Mouse (Mus musculus) small intestine, adult 2 months (tissue): ENCODE results near the gene Elovl7. TPM values are rescaled to one million over a fixed set of nuclear protein-coding genes. Genes with fewer than 3 reads are reported as not detected.

ENCODE experiments used
- H3K27ac ChIP-seq: fragments of 200-500 bp; 2 replicates; pipeline ENCODE4 v1.5.1; 2012; ENCODE audit warnings: low read depth, low read length, control low read depth, inconsistent platforms; ENCODE audit not compliant: insufficient read depth
- H3K27me3 ChIP-seq: fragments of 200-500 bp; 2 replicates; pipeline ENCODE4 v1.6.1; 2012; ENCODE audit warnings: mild to moderate bottlenecking, moderate library complexity, low read length, inconsistent platforms; ENCODE audit not compliant: control insufficient read depth, insufficient read depth
- H3K36me3 ChIP-seq: fragments of 200-500 bp; 2 replicates; pipeline ENCODE4 v1.6.1; 2012; ENCODE audit warnings: mild to moderate bottlenecking, low read length, control low read depth, inconsistent platforms; ENCODE audit not compliant: control insufficient read depth, insufficient read depth
- H3K4me1 ChIP-seq: fragments of 200-500 bp; 2 replicates; pipeline ENCODE4 v1.6.1; 2012; ENCODE audit warnings: low read length, inconsistent platforms, mixed read lengths; ENCODE audit not compliant: control insufficient read depth, insufficient read depth, insufficient read length
- H3K4me3 ChIP-seq: fragments of 200-500 bp; 2 replicates; pipeline ENCODE4 v1.5.1; 2012; ENCODE audit warnings: low read depth, mild to moderate bottlenecking, control low read depth, inconsistent platforms, low read length, moderate library complexity
- CTCF ChIP-seq: fragments of 200-500 bp; IDR thresholded peaks from 2 replicates; pipeline ENCODE4 v1.5.1; 2012; ENCODE audit warnings: low read depth, mild to moderate bottlenecking, control low read depth, inconsistent platforms, low read length, moderate library complexity, mixed read lengths; ENCODE audit not compliant: insufficient replicate concordance, insufficient read length; ENCODE audit errors: extremely low read depth
- POLR2A ChIP-seq: fragments of 200-500 bp; IDR thresholded peaks from 2 replicates; pipeline ENCODE4 v1.6.1; 2012; ENCODE audit warnings: low read depth, mild to moderate bottlenecking, control low read depth, inconsistent platforms, low read length, moderate library complexity
- WGBS: fragments of 180-500 bp; shearing (Covaris S2); methylation state at CpG from one replicate; pipeline ENCODE4 v1.1.7; 2018; 5-methylcytosine and 5-hydroxymethylcytosine counted together
- polyA plus RNA-seq: library from polyadenylated mRNA; depleted of rRNA; stranded (reverse); fragments of >200 nt; gene quantifications from 2 replicates; pipeline ENCODE4 v1.2.3, GENCODE M21; 2012; rRNA removed

Elovl7 gene
- polyA plus RNA-seq, 1 experiment = 3.7 TPM

- Histone ChIP-seq H3K27ac (no peak overlapping the region), H3K4me1 (peaks cover 4% of the 10 kb centered on the region; the same call in 1 of the 2 replicates), H3K27me3 (no peaks in the 10 kb centered on the region), H3K4me3 (no peak overlapping the region), H3K36me3 (peaks cover 1% of the 10 kb centered on the region; the same call in 1 of the 2 replicates)
- 75% methylated on average over 5 of the region's 5 CpGs for WGBS
- TF ChIP-seq POLR2A (no peak), CTCF (no peak)
Measured at GRCm38 (mm10) chr13:108325871-108326270, 111.7 kb downstream of the Elovl7 start.

GRCm38 (mm10) chr13:108326351-108326750 lies 112.1 kb downstream of the Elovl7 start:
- no peak overlapping the region for H3K27ac ChIP-seq
- 78% methylated on average over 10 of the region's 10 CpGs for WGBS
- H3K4me3 ChIP-seq = no peak overlapping the region
- TF ChIP-seq CTCF (no peak), POLR2A (no peak)
- H3K27me3 ChIP-seq = no peaks in the 10 kb centered on the region
- H3K4me1 ChIP-seq = peaks cover 4% of the 10 kb centered on the region; the same call in 1 of the 2 replicates
- peaks cover 1% of the 10 kb centered on the region; the same call in 1 of the 2 replicates for H3K36me3 ChIP-seq

GRCm38 (mm10) chr13:108327047-108327446 lies 112.8 kb downstream of the Elovl7 start:
- Histone ChIP-seq H3K27ac (no peak overlapping the region), H3K4me1 (peaks cover 4% of the 10 kb centered on the region; the same call in 1 of the 2 replicates), H3K27me3 (no peaks in the 10 kb centered on the region), H3K4me3 (no peak overlapping the region), H3K36me3 (peaks cover 1% of the 10 kb centered on the region; the same call in 1 of the 2 replicates)
- WGBS = 69% methylated on average over 7 of the region's 7 CpGs
- no peak for TF ChIP-seq POLR2A
- TF ChIP-seq CTCF = no peak

GRCm38 (mm10) chr13:108328406-108329180 lies 114.4 kb downstream of the Elovl7 start:
- no peak overlapping the region for H3K27ac ChIP-seq
- TF ChIP-seq POLR2A (no peak), CTCF (no peak)
- no peak overlapping the region for H3K4me3 ChIP-seq
- 92% methylated on average over 21 of the region's 21 CpGs for WGBS
- H3K4me1 ChIP-seq = peaks cover 4% of the 10 kb centered on the region; the same call in 1 of the 2 replicates
- H3K36me3 ChIP-seq = peaks cover 1% of the 10 kb centered on the region; the same call in 1 of the 2 replicates
- no peaks in the 10 kb centered on the region for H3K27me3 ChIP-seq

- TF ChIP-seq POLR2A (no peak), CTCF (no peak)
- H3K36me3 ChIP-seq = no peaks in the 10 kb centered on the region
- H3K27ac ChIP-seq = no peak overlapping the region
- WGBS = 57% methylated on average over 3 of the region's 3 CpGs
- no peaks in the 10 kb centered on the region for H3K27me3 ChIP-seq
- peaks cover 4% of the 10 kb centered on the region; the same call in 1 of the 2 replicates for H3K4me1 ChIP-seq
- H3K4me3 ChIP-seq = no peak overlapping the region
Measured at GRCm38 (mm10) chr13:108329693-108330092, 115.5 kb downstream of the Elovl7 start.

Other genes with a start within 250 kb of the Elovl7 start
- gene Smim15, start 170.0 kb upstream of the Elovl7 start, polyA plus RNA-seq = 1.7 and 3.3 TPM in 2 replicates
- 0.84 and 0.94 TPM in 2 replicates for gene Ndufaf2, start 55.8 kb upstream of the Elovl7 start, polyA plus RNA-seq
- gene Ercc8, start 55.7 kb upstream of the Elovl7 start, polyA plus RNA-seq = 3.2 and 5.0 TPM in 2 replicates
- gene Depdc1b, start 101.9 kb downstream of the Elovl7 start, polyA plus RNA-seq = 0.47 and 0.82 TPM in 2 replicates
- 3.0 and 8.4 TPM in 2 replicates for gene Pde4d, start 235.5 kb downstream of the Elovl7 start, polyA plus RNA-seq